Mouse (Mus musculus): ENCODE data around the gene Ptprd. TPM values are rescaled to one million over a fixed set of nuclear protein-coding genes. Genes with fewer than 3 reads are reported as not detected.

Gene Ptprd
- polyA plus RNA-seq, 1 experiment: 1.2 TPM

DNA sequence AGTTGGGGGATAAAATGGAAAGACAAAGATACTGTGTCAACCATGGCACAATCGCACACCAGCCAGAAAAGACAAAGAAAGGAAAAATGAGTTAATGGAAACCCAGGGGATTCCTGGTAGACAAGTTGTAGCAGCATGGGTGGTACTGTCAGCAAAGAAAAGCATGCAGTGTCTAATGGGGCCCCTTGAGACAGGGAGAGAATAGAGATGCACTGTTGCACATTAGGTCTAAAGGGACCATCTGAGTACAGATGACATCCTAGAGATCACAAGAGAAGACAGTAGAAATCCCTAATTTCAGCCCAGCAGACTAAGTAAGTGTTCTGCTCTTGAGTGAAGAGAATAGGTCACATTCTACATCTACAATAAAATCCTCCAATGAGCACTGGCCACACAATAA lies 1993.7 kb downstream of the Ptprd start:
- no peak for TF ChIP-seq MAX (IDR thresholded peaks at IDR 0.05)
- no peak for TF ChIP-seq CEBPB (IDR thresholded peaks at IDR 0.05; ENCODE audit: low read depth)
- no peak for TF ChIP-seq CTCF (IDR thresholded peaks at IDR 0.05; ENCODE audit: control insufficient read depth, insufficient read depth, insufficient read length)
- TF ChIP-seq MYOG (IDR thresholded peaks at IDR 0.05; ENCODE audit: control insufficient read depth, extremely low read depth, insufficient read length): no peak
- no peak for TF ChIP-seq USF1 (IDR thresholded peaks at IDR 0.05; ENCODE audit: low read depth)
- no peak for TF ChIP-seq MYOD1 (IDR thresholded peaks at IDR 0.05; ENCODE audit: control insufficient read depth, insufficient read length, low read depth)
- TF ChIP-seq FOSL1 (IDR thresholded peaks at IDR 0.05; ENCODE audit: insufficient read depth, low read length, poor library complexity, severe bottlenecking): no peak
- H3K79me2 ChIP-seq (ENCODE audit: control insufficient read depth, insufficient read depth): no peaks in the 10 kb centered on the region
- no peak overlapping the region for H3ac ChIP-seq (ENCODE audit: control insufficient read depth, insufficient read length, low read depth)
- H3K79me3 ChIP-seq (ENCODE audit: low read depth): no peaks in the 10 kb centered on the region
- H3K27me3 ChIP-seq (ENCODE audit: control insufficient read depth, insufficient read depth, insufficient read length): no peaks in the 10 kb centered on the region
- H3K36me3 ChIP-seq (ENCODE audit: control insufficient read depth, insufficient read depth): no peaks in the 10 kb centered on the region
- H3K4me3 ChIP-seq (ENCODE audit: insufficient read depth, poor library complexity, severe bottlenecking): no peak overlapping the region

- Histone ChIP-seq H3K79me3 (ENCODE audit: low read depth) (no peaks in the 10 kb centered on the region), H3K27me3 (ENCODE audit: control insufficient read depth, insufficient read depth, insufficient read length) (no peaks in the 10 kb centered on the region), H3K36me3 (ENCODE audit: control insufficient read depth, insufficient read depth) (no peaks in the 10 kb centered on the region), H3K4me3 (ENCODE audit: insufficient read depth, poor library complexity, severe bottlenecking) (no peak overlapping the region), H3K79me2 (ENCODE audit: control insufficient read depth, insufficient read depth) (no peaks in the 10 kb centered on the region), H3ac (ENCODE audit: control insufficient read depth, insufficient read length, low read depth) (no peak overlapping the region)
- no peak for TF ChIP-seq MYOD1 (IDR thresholded peaks at IDR 0.05; ENCODE audit: control insufficient read depth, insufficient read length, low read depth)
These were observed 1996.6 kb downstream of the Ptprd start for GRCm38 (mm10) chr4:76215141-76215540.

DNA sequence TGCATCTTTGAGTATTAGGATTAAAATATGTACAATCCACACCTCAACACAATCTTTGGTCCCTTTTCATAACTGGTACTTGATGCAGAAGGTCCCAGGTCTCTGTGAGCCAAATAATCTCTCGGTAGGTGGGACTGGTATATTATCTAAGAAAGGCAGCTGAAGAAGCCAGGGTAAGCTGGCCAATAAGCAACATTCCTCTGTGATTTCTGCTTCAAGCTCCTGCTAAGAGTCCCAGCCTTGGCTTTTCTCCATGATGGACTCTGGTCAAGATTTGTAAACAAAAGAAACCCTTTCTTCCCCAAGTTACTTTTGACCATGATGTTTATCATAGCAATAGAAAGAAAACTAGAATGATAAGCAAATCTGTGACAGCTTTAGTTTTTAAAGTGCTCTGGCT lies 2012.4 kb downstream of the Ptprd start:
- no peak overlapping the region for H3K4me3 ChIP-seq (ENCODE audit: insufficient read depth, poor library complexity, severe bottlenecking)
- TF ChIP-seq CEBPB (IDR thresholded peaks at IDR 0.05; ENCODE audit: low read depth): no peak
- TF ChIP-seq MAX (IDR thresholded peaks at IDR 0.05): no peak
- no peak for TF ChIP-seq MYOD1 (IDR thresholded peaks at IDR 0.05; ENCODE audit: control insufficient read depth, insufficient read length, low read depth)
- TF ChIP-seq USF1 (IDR thresholded peaks at IDR 0.05; ENCODE audit: low read depth): no peak
- TF ChIP-seq FOSL1 (IDR thresholded peaks at IDR 0.05; ENCODE audit: insufficient read depth, low read length, poor library complexity, severe bottlenecking): no peak
- no peak for TF ChIP-seq CTCF (IDR thresholded peaks at IDR 0.05; ENCODE audit: control insufficient read depth, insufficient read depth, insufficient read length)
- TF ChIP-seq MYOG (IDR thresholded peaks at IDR 0.05; ENCODE audit: control insufficient read depth, extremely low read depth, insufficient read length): no peak
- H3K79me3 ChIP-seq (ENCODE audit: low read depth): no peaks in the 10 kb centered on the region
- H3K79me2 ChIP-seq (ENCODE audit: control insufficient read depth, insufficient read depth): no peaks in the 10 kb centered on the region
- no peaks in the 10 kb centered on the region for H3K27me3 ChIP-seq (ENCODE audit: control insufficient read depth, insufficient read depth, insufficient read length)
- H3K36me3 ChIP-seq (ENCODE audit: control insufficient read depth, insufficient read depth): no peaks in the 10 kb centered on the region
- H3ac ChIP-seq (ENCODE audit: control insufficient read depth, insufficient read length, low read depth): no peak overlapping the region

- TF ChIP-seq MAX (IDR thresholded peaks at IDR 0.05): no peak
- no peak for TF ChIP-seq MYOG (IDR thresholded peaks at IDR 0.05; ENCODE audit: control insufficient read depth, extremely low read depth, insufficient read length)
- TF ChIP-seq CEBPB (IDR thresholded peaks at IDR 0.05; ENCODE audit: low read depth): no peak
- no peak for TF ChIP-seq USF1 (IDR thresholded peaks at IDR 0.05; ENCODE audit: low read depth)
- no peak for TF ChIP-seq CTCF (IDR thresholded peaks at IDR 0.05; ENCODE audit: control insufficient read depth, insufficient read depth, insufficient read length)
- TF ChIP-seq MYOD1 (IDR thresholded peaks at IDR 0.05; ENCODE audit: control insufficient read depth, insufficient read length, low read depth): no peak
- no peak for TF ChIP-seq FOSL1 (IDR thresholded peaks at IDR 0.05; ENCODE audit: insufficient read depth, low read length, poor library complexity, severe bottlenecking)
- Histone ChIP-seq H3K36me3 (ENCODE audit: control insufficient read depth, insufficient read depth) (no peaks in the 10 kb centered on the region), H3K79me2 (ENCODE audit: control insufficient read depth, insufficient read depth) (no peaks in the 10 kb centered on the region), H3K27me3 (ENCODE audit: control insufficient read depth, insufficient read depth, insufficient read length) (no peaks in the 10 kb centered on the region), H3ac (ENCODE audit: control insufficient read depth, insufficient read length, low read depth) (no peak overlapping the region), H3K79me3 (ENCODE audit: low read depth) (no peaks in the 10 kb centered on the region), H3K4me3 (ENCODE audit: insufficient read depth, poor library complexity, severe bottlenecking) (no peak overlapping the region)
These were observed 2017.0 kb downstream of the Ptprd start for GRCm38 (mm10) chr4:76194762-76195161.

GRCm38 (mm10) chr4:76193496-76193895 lies 2018.3 kb downstream of the Ptprd start:
- H3K79me2 ChIP-seq (ENCODE audit: control insufficient read depth, insufficient read depth): no peaks in the 10 kb centered on the region
- no peak overlapping the region for H3K4me3 ChIP-seq (ENCODE audit: insufficient read depth, poor library complexity, severe bottlenecking)
- H3K36me3 ChIP-seq (ENCODE audit: control insufficient read depth, insufficient read depth): no peaks in the 10 kb centered on the region
- TF ChIP-seq MAX (IDR thresholded peaks at IDR 0.05) (no peak), CTCF (IDR thresholded peaks at IDR 0.05; ENCODE audit: control insufficient read depth, insufficient read depth, insufficient read length) (no peak), MYOG (IDR thresholded peaks at IDR 0.05; ENCODE audit: control insufficient read depth, extremely low read depth, insufficient read length) (no peak), USF1 (IDR thresholded peaks at IDR 0.05; ENCODE audit: low read depth) (no peak), MYOD1 (IDR thresholded peaks at IDR 0.05; ENCODE audit: control insufficient read depth, insufficient read length, low read depth) (no peak), FOSL1 (IDR thresholded peaks at IDR 0.05; ENCODE audit: insufficient read depth, low read length, poor library complexity, severe bottlenecking) (no peak), CEBPB (IDR thresholded peaks at IDR 0.05; ENCODE audit: low read depth) (no peak)
- no peaks in the 10 kb centered on the region for H3K79me3 ChIP-seq (ENCODE audit: low read depth)
- H3ac ChIP-seq (ENCODE audit: control insufficient read depth, insufficient read length, low read depth): no peak overlapping the region
- H3K27me3 ChIP-seq (ENCODE audit: control insufficient read depth, insufficient read depth, insufficient read length): no peaks in the 10 kb centered on the region

DNA sequence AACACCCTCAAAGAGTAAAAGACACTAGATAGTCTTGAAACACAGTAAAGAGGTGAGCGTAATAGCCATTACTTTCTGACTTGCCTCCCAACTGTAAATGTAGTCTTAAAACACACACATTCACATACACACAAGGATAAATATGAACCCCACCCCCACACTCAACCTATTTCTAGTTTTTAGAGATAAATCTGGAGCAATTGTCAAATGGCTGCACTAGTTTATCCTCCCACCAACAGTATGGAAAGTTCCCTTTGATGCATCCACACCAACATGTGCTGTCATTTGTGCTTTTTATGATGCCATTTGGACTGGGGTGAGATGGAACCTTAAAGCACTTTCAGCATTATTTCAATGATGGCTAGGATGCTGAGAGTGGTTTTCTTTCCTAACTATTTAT lies 2019.7 kb downstream of the Ptprd start:
- H3K79me2 ChIP-seq (ENCODE audit: control insufficient read depth, insufficient read depth): no peaks in the 10 kb centered on the region
- no peak overlapping the region for H3K4me3 ChIP-seq (ENCODE audit: insufficient read depth, poor library complexity, severe bottlenecking)
- H3K27me3 ChIP-seq (ENCODE audit: control insufficient read depth, insufficient read depth, insufficient read length): no peaks in the 10 kb centered on the region
- H3K36me3 ChIP-seq (ENCODE audit: control insufficient read depth, insufficient read depth): no peaks in the 10 kb centered on the region
- no peak overlapping the region for H3ac ChIP-seq (ENCODE audit: control insufficient read depth, insufficient read length, low read depth)
- TF ChIP-seq MYOG (IDR thresholded peaks at IDR 0.05; ENCODE audit: control insufficient read depth, extremely low read depth, insufficient read length): no peak
- no peak for TF ChIP-seq USF1 (IDR thresholded peaks at IDR 0.05; ENCODE audit: low read depth)
- TF ChIP-seq MAX (IDR thresholded peaks at IDR 0.05): no peak
- no peak for TF ChIP-seq MYOD1 (IDR thresholded peaks at IDR 0.05; ENCODE audit: control insufficient read depth, insufficient read length, low read depth)
- TF ChIP-seq FOSL1 (IDR thresholded peaks at IDR 0.05; ENCODE audit: insufficient read depth, low read length, poor library complexity, severe bottlenecking): no peak
- no peak for TF ChIP-seq CTCF (IDR thresholded peaks at IDR 0.05; ENCODE audit: control insufficient read depth, insufficient read depth, insufficient read length)
- TF ChIP-seq CEBPB (IDR thresholded peaks at IDR 0.05; ENCODE audit: low read depth): no peak
- no peaks in the 10 kb centered on the region for H3K79me3 ChIP-seq (ENCODE audit: low read depth)
